Mouse (Mus musculus) spleen, adult 18-20 months (tissue): ENCODE data around the gene Igfals.

Experiments
- DNase-seq, 2 experiments: peaks; one replicate each; pipeline ENCODE4 v3.0.0; 2022; ENCODE audit warnings: mixed read lengths in 2 of 2

Gene Igfals

GRCm38 (mm10) chr17:24873695-24874404 is 8.1 kb downstream of the Igfals start:
- DNase-seq, result no peak

- DNase-seq, result no peak
These were observed 8.6 kb downstream of the Igfals start for GRCm38 (mm10) chr17:24874405-24874745.

- no peak for DNase-seq
These were observed 9.2 kb downstream of the Igfals start for GRCm38 (mm10) chr17:24874989-24875388.

GRCm38 (mm10) chr17:24877336-24878116 is 11.7 kb downstream of the Igfals start:
- DNase-seq, result no peak

- DNase-seq, result no peak
These were observed 12.3 kb downstream of the Igfals start for GRCm38 (mm10) chr17:24878117-24878397.

- DNase-seq, result no peak
These were observed 12.7 kb downstream of the Igfals start for GRCm38 (mm10) chr17:24878531-24878930.

GRCm38 (mm10) chr17:24881738-24882440 is 16.1 kb downstream of the Igfals start:
- peak in 1 of 2 experiments; percentile 47 for DNase-seq

GRCm38 (mm10) chr17:24884391-24884790 is 18.6 kb downstream of the Igfals start:
- DNase-seq, result no peak

- DNase-seq, result no peak
These were observed 19.7 kb downstream of the Igfals start for GRCm38 (mm10) chr17:24885356-24886133.

GRCm38 (mm10) chr17:24886134-24886931 is 20.5 kb downstream of the Igfals start, which contains the start of the genes Nubp2 and Spsb3:
TSS of gene Nubp2 (minus strand) at chr17:24886349.
TSS of gene Spsb3 (plus strand) at chr17:24886643.
- peak; percentile 95 for DNase-seq

- no peak for DNase-seq
These were observed 21.1 kb downstream of the Igfals start for GRCm38 (mm10) chr17:24886932-24887271.

GRCm38 (mm10) chr17:24887291-24888080 is 21.7 kb downstream of the Igfals start:
- no peak for DNase-seq

- no peak for DNase-seq
These were observed 23.1 kb downstream of the Igfals start for GRCm38 (mm10) chr17:24888862-24889261.

- no peak for DNase-seq
These were observed 24.6 kb downstream of the Igfals start for GRCm38 (mm10) chr17:24890151-24891092.

- no peak for DNase-seq
These were observed 25.5 kb downstream of the Igfals start for GRCm38 (mm10) chr17:24891321-24891720.

- no peak for DNase-seq
These were observed 27.0 kb downstream of the Igfals start for GRCm38 (mm10) chr17:24892785-24893184.

- no peak for DNase-seq
These were observed 27.5 kb downstream of the Igfals start for GRCm38 (mm10) chr17:24893276-24893675.

- DNase-seq, result no peak
These were observed 28.5 kb downstream of the Igfals start for GRCm38 (mm10) chr17:24894061-24894994.

- peak; percentile 55 to 65 for DNase-seq
These were observed 29.3 kb downstream of the Igfals start, which contains the start of the genes Eme2 and Mrps34 for GRCm38 (mm10) chr17:24894995-24895547. TSS of gene Eme2 (minus strand) at chr17:24895087. TSS of gene Mrps34 (plus strand) at chr17:24895116.
